Mouse (Mus musculus) liver, embryonic 16.5 days (tissue): ENCODE measurements around the gene Nt5e. TPM values are rescaled to one million over a fixed set of nuclear protein-coding genes. Genes with fewer than 3 reads are reported as not detected.

Source experiments
- ATAC-seq: fragments of 200-750 bp; cut with Nextera tagmentation; 2 replicates; pipeline ENCODE4 v1.8.0; 2017; ENCODE audit warnings: low read depth, mild to moderate bottlenecking, moderate number of reproducible peaks, moderate library complexity
- H3K27ac ChIP-seq: fragments of 300-500 bp; sonication (generic); 2 replicates; pipeline ENCODE4 v1.5.1; 2014; ENCODE audit warnings: mild to moderate bottlenecking, low read length
- H3K27me3 ChIP-seq: fragments of 300-500 bp; sonication (generic); 2 replicates; pipeline ENCODE4 v1.6.1; 2014; ENCODE audit warnings: low read depth, low read length, mixed read lengths; ENCODE audit not compliant: control insufficient read depth, insufficient read depth
- H3K36me3 ChIP-seq: fragments of 300-500 bp; sonication (generic); 2 replicates; pipeline ENCODE4 v1.6.1; 2014; ENCODE audit warnings: mild to moderate bottlenecking; ENCODE audit not compliant: control insufficient read depth, insufficient read depth
- H3K4me1 ChIP-seq: fragments of 300-500 bp; sonication (generic); 2 replicates; pipeline ENCODE4 v1.6.1; 2014; ENCODE audit warnings: low read depth, low read length, mixed read lengths; ENCODE audit not compliant: control insufficient read depth
- H3K4me2 ChIP-seq: fragments of 300-500 bp; sonication (generic); 2 replicates; pipeline ENCODE4 v1.6.1; 2014; ENCODE audit warnings: low read depth, low read length, mixed read lengths
- H3K4me3 ChIP-seq: fragments of 300-500 bp; sonication (generic); 2 replicates; pipeline ENCODE4 v1.5.1; 2014; ENCODE audit warnings: low read depth, mild to moderate bottlenecking, low read length
- H3K9ac ChIP-seq: fragments of 300-500 bp; sonication (generic); 2 replicates; pipeline ENCODE4 v1.6.1; 2014; ENCODE audit warnings: low read depth, low read length
- H3K9me3 ChIP-seq: fragments of 300-500 bp; sonication (generic); replicated peaks from 2 replicates; pipeline ENCODE4 v1.6.1; 2016; ENCODE audit warnings: low read length; ENCODE audit not compliant: control insufficient read depth
- WGBS: fragments of 180-500 bp; shearing (Covaris S2); extraction: QIAGEN DNeasy Blood & Tissue Kit; methylation state at CpG from one replicate; pipeline ENCODE4 v1.1.7; 2014; ENCODE audit not compliant: insufficient replicate concordance; 5-methylcytosine and 5-hydroxymethylcytosine counted together
- polyA plus RNA-seq: library from polyadenylated mRNA; unstranded; fragments of >200 nt; fragmentation: Nextera tagmentation; extraction: Ambion mirVana; gene quantifications from 2 replicates; pipeline ENCODE4 v1.2.1, GENCODE M21; 2015

The Nt5e gene
- polyA plus RNA-seq, 1 experiment from 2014 or later: 12.0 TPM

- no peaks in the 10 kb centered on the region for H3K27me3 ChIP-seq
- no peak overlapping the region for H3K9ac ChIP-seq
- no peaks in the 10 kb centered on the region for H3K9me3 ChIP-seq
- H3K4me3 ChIP-seq: no peak overlapping the region
- ATAC-seq: no peak
- H3K27ac ChIP-seq: no peak overlapping the region
- H3K36me3 ChIP-seq: no peaks in the 10 kb centered on the region
- H3K4me2 ChIP-seq: no peak overlapping the region
- H3K4me1 ChIP-seq: peaks cover 4% of the 10 kb centered on the region; the same call in 1 of the 2 replicates
- 59% methylated on average over 1 of the region's 2 CpGs for WGBS
Measured at GRCm38 (mm10) chr9:88335839-88336238, 8.8 kb downstream of the Nt5e start.

- H3K4me3 ChIP-seq: no peak overlapping the region
- H3K27me3 ChIP-seq: no peaks in the 10 kb centered on the region
- H3K4me1 ChIP-seq: no peaks in the 10 kb centered on the region
Measured at GRCm38 (mm10) chr9:88340819-88341218, 13.8 kb downstream of the Nt5e start.

DNA sequence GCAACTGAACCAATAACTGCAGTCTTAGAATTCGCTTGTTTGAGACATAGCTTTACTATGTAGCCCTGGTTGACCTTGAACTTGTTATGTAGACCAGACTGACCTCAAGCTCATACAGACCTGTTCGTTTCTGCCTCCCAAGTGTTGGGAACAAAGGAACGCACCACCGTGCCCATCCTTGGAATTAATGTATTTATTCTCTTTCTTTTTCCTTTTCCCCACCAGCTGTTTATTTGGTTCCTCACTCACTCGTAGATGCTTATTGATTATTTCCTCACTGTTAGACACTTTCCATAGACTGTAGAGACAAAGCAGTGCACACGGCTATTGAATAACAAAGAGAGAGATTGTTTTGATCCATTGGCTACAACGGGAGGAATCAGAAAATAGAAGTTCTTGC is 15.2 kb downstream of the Nt5e start:
- Histone ChIP-seq H3K36me3 (no peaks in the 10 kb centered on the region), H3K27ac (no peak overlapping the region), H3K4me1 (no peaks in the 10 kb centered on the region; the same call in 1 of the 2 replicates), H3K9me3 (no peaks in the 10 kb centered on the region), H3K4me3 (no peak overlapping the region), H3K9ac (no peak overlapping the region), H3K4me2 (no peak overlapping the region), H3K27me3 (no peaks in the 10 kb centered on the region)
- WGBS: 59% methylated on average over 7 of the region's 7 CpGs
- ATAC-seq: no peak

More at GRCm38 (mm10) chr9:88340819-88341218, 13.8 kb downstream of the Nt5e start:
- ATAC-seq: no peak
- WGBS: 64% methylated on average over 3 of the region's 3 CpGs
- Histone ChIP-seq H3K9ac (no peak overlapping the region), H3K27ac (no peak overlapping the region), H3K4me2 (no peak overlapping the region), H3K9me3 (no peaks in the 10 kb centered on the region), H3K36me3 (no peaks in the 10 kb centered on the region)

GRCm38 (mm10) chr9:88342701-88343100 is 15.7 kb downstream of the Nt5e start:
- Histone ChIP-seq H3K9ac (no peak overlapping the region), H3K9me3 (no peaks in the 10 kb centered on the region), H3K4me2 (no peak overlapping the region), H3K27me3 (no peaks in the 10 kb centered on the region), H3K4me1 (no peaks in the 10 kb centered on the region; the same call in 1 of the 2 replicates), H3K36me3 (no peaks in the 10 kb centered on the region), H3K4me3 (no peak overlapping the region), H3K27ac (no peak overlapping the region)
- ATAC-seq: no peak
- WGBS: 79% methylated on average over 3 of the region's 3 CpGs

GRCm38 (mm10) chr9:88344424-88344823 is 17.4 kb downstream of the Nt5e start:
- Histone ChIP-seq H3K27ac (no peak overlapping the region), H3K36me3 (no peaks in the 10 kb centered on the region), H3K27me3 (no peaks in the 10 kb centered on the region), H3K4me2 (no peak overlapping the region), H3K4me1 (no peaks in the 10 kb centered on the region; the same call in 1 of the 2 replicates), H3K9ac (no peak overlapping the region), H3K9me3 (no peaks in the 10 kb centered on the region), H3K4me3 (no peak overlapping the region)
- 66% methylated on average over 2 of the region's 2 CpGs for WGBS
- no peak; the same call in 1 of the 2 replicates for ATAC-seq

DNA sequence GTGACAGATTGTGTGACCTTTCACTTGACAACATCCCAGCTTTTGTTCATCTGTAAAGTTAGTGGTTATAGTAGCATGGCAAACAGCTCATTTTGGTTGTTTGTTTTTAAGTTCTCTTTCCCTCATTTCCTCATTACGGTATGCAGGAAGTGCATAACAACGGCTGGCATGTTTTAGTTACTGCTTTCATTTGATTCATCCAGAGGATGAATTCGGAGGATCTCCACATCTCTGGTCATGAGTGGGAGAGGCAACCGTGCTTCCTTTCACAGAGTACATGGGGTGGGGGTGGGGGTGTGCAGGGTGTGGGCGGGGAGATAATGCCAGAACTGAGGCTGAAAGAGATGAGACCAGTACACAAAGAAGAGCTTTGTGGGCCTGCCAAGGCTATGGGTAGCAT is 19.9 kb downstream of the Nt5e start:
- Histone ChIP-seq H3K4me3 (no peak overlapping the region), H3K9ac (no peak overlapping the region), H3K4me2 (no peak overlapping the region), H3K27ac (no peak overlapping the region), H3K36me3 (no peaks in the 10 kb centered on the region), H3K27me3 (no peaks in the 10 kb centered on the region), H3K9me3 (no peaks in the 10 kb centered on the region), H3K4me1 (no peaks in the 10 kb centered on the region; the same call in 1 of the 2 replicates)
- WGBS: 33% methylated on average over 5 of the region's 5 CpGs
- no peak for ATAC-seq

DNA sequence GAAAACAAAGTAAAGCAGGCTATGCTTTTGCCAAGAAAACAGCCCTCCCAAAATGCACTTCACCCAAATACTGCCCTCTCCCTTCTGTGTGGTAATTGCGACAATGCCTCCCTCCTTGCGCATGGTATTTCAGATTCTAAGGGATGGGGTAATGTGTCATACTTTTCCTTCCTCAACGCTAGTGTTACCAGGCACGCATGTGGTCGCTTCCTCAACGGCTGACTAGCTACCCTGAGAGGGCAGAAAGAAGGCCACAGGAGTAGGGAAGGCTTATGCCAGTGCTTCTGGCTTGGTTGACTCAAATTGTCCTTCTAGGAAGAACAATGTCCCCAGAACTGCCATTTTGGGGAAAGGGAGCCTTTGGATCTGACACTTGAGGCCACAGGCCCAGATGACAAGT is 21.6 kb downstream of the Nt5e start:
- WGBS: 44% methylated on average over 6 of the region's 6 CpGs
- Histone ChIP-seq H3K4me2 (no peak overlapping the region), H3K27me3 (no peaks in the 10 kb centered on the region)

DNA sequence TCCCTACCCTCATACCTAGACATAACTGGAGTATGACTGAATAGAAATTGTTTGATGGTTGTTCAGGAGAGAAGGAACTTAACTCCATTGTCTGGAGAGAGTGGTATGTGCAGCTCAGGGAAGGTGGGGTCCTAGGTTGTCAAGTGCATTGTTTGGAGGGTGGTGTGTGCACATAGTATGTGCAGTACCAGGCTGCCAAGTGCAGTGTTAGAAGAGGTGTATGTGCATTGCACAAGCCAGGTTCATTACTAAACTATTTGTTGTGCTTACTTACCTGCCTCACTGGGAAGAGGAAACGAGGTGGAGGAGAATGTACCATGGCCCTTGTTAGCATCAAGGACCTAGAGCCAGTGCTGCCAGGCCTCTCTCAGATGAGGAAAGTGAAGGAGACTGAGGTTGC is 23.3 kb downstream of the Nt5e start:
- no peaks in the 10 kb centered on the region; the same call in 1 of the 2 replicates for H3K4me1 ChIP-seq
- H3K36me3 ChIP-seq: no peaks in the 10 kb centered on the region
- H3K27ac ChIP-seq: no peak overlapping the region
- H3K4me2 ChIP-seq: no peak overlapping the region
- ATAC-seq: no peak; the same call in 1 of the 2 replicates
- H3K4me3 ChIP-seq: no peak overlapping the region
- no peaks in the 10 kb centered on the region for H3K27me3 ChIP-seq
- H3K9me3 ChIP-seq: no peaks in the 10 kb centered on the region
- no peak overlapping the region for H3K9ac ChIP-seq
- 38% methylated on average over 1 of the region's 1 CpGs for WGBS

More for the DNA sequence above, 21.6 kb downstream of the Nt5e start:
- H3K9ac ChIP-seq: no peak overlapping the region
- no peak for ATAC-seq
- no peak overlapping the region for H3K27ac ChIP-seq
- H3K4me3 ChIP-seq: no peak overlapping the region
- no peaks in the 10 kb centered on the region; the same call in 1 of the 2 replicates for H3K4me1 ChIP-seq
- no peaks in the 10 kb centered on the region for H3K9me3 ChIP-seq
- no peaks in the 10 kb centered on the region for H3K36me3 ChIP-seq

DNA sequence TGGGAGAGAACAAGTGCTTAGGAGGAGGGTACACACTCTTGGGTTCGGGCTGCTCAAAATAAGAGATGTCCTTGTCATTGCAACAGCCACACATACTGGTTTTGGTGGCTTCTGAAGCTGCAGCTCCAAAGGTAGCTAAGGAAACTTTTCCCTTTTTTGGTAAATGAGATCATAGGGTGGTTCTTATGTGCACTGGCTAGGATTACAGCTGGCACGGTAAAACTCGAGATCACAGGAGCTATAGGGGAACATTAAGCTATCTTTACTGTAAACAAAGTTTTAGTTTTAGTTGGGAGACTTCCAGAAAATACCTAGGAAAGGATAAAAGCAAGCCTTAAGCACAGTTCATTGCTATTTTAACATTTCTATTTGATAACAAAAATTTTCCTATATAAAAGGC is 24.2 kb downstream of the Nt5e start:
- WGBS: 53% methylated on average over 3 of the region's 3 CpGs
- Histone ChIP-seq H3K4me2 (no peak overlapping the region), H3K9me3 (no peaks in the 10 kb centered on the region), H3K9ac (no peak overlapping the region), H3K4me1 (no peaks in the 10 kb centered on the region; the same call in 1 of the 2 replicates), H3K27ac (no peak overlapping the region), H3K36me3 (no peaks in the 10 kb centered on the region), H3K4me3 (no peak overlapping the region), H3K27me3 (no peaks in the 10 kb centered on the region)
- no peak for ATAC-seq
